In the genomic region with DNA sequence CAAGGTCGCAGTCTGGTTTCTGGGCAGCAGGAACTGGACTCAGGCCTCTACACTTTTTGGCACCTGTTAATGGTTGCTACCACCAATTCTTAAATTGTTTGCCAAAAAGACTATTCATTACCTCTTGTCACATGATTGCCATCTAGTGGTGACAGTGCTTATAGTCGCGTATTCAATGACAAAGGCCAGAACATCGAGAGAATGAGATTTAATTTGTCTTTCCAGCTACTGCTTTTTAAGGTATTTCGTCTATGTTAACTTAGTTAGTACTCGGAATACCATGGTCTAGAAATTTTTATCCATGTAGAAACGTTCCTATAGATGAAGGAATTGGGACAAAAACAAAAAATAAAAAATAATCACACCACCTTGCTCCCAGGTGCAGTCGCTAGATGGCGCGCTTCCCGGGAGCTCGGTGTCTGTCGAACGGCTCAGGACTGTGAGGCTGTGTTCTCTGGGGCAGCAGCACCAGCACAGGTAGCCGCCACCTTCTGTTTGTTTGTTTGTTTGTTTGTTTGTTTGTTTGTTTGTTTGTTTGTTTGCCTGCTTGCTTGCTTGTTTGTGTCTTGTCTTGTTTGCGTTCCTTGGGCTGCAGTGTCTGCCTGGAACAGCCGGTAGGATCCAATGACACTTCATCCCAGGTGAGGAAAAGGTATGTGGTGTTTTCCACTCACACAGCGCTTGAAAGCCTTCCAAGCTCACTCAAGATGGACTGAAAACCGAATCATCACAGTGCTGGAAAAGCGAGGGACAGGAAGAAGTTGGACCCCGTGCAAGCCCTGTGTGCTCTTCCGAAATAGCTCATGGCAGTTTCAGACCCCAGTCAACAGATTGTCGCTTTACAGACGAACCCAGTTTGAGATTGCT, we compare ENCODE assay signal across 8 mouse cellular contexts.
DNase-seq lines count a peak whose midpoint lies in the region; ATAC-seq and TF ChIP-seq lines count a peak whose summit lies in the region.

No protein-coding gene starts in this region.

- no peak overlapping the region for H3K27ac ChIP-seq in cerebellum, adult 2 months (ENCODE audit: insufficient read depth, low read length)
- no peak overlapping the region for H3K27ac ChIP-seq in forebrain, embryonic 16.5 days (ENCODE audit: low read length)
- H3K27ac ChIP-seq in hindbrain, embryonic 12.5 days = no peak overlapping the region
- H3K27ac ChIP-seq in lung, embryonic 15.5 days = no peak overlapping the region

- H3K36me3 ChIP-seq in forebrain, embryonic 16.5 days (ENCODE audit: control insufficient read depth, insufficient read depth) = no peaks in the 10 kb centered on the region
- H3K36me3 ChIP-seq in hindbrain, embryonic 12.5 days = no peaks in the 10 kb centered on the region
- H3K36me3 ChIP-seq in lung, embryonic 15.5 days = no peaks in the 10 kb centered on the region

- H3K9ac ChIP-seq in forebrain, embryonic 16.5 days (replicated peaks; ENCODE audit: low read depth, low read length) = peak overlapping the region; percentile 43; the same call in 1 of the 2 replicates
- no peak overlapping the region for H3K9ac ChIP-seq in hindbrain, embryonic 12.5 days
- no peak overlapping the region; the same call in 1 of the 2 replicates for H3K9ac ChIP-seq in lung, embryonic 15.5 days

- no peaks in the 10 kb centered on the region for H3K27me3 ChIP-seq in cerebellum, adult 2 months (ENCODE audit: control insufficient read depth, insufficient read depth, low read length)
- no peaks in the 10 kb centered on the region for H3K27me3 ChIP-seq in forebrain, embryonic 16.5 days (replicated peaks; ENCODE audit: control insufficient read depth, insufficient read depth, low read length)
- 0 out of 2 replicates have a peak, but pooled peaks cover 2% of the 10 kb centered on the region for H3K27me3 ChIP-seq in hindbrain, embryonic 12.5 days
- no peaks in the 10 kb centered on the region for H3K27me3 ChIP-seq in lung, embryonic 15.5 days

- peak overlapping the region; percentile 24 for H3K4me3 ChIP-seq in cerebellum, adult 2 months (replicated peaks; ENCODE audit: insufficient read depth, low read depth, low read length)
- peak overlapping the region; percentile 31 for H3K4me3 ChIP-seq in forebrain, embryonic 16.5 days (replicated peaks; ENCODE audit: low read length)
- H3K4me3 ChIP-seq in hindbrain, embryonic 12.5 days = peak overlapping the region; percentile 23
- peak overlapping the region; percentile 30 for H3K4me3 ChIP-seq in lung, embryonic 15.5 days

- no peaks in the 10 kb centered on the region for H3K9me3 ChIP-seq in forebrain, embryonic 16.5 days (ENCODE audit: control insufficient read depth, low read length)
- H3K9me3 ChIP-seq in hindbrain, embryonic 12.5 days (replicated peaks) = no peaks in the 10 kb centered on the region
- H3K9me3 ChIP-seq in lung, embryonic 15.5 days = no peaks in the 10 kb centered on the region

- DNase-seq in NIH3T3 (ENCODE audit: low read depth) = peak; percentile 69
- peak; percentile 71 to 74 for DNase-seq in cerebellum, adult 2 months
- peak; percentile 66 for DNase-seq in layer of hippocampus, adult 9-11 months
- peak; percentile 66 for DNase-seq in ovary, postnatal 36 days (ENCODE audit: low spot score)
- DNase-seq in thymus, postnatal 4 days = peak; percentile 78

- 18% methylated on average over 24 of the region's 24 CpGs for WGBS in cerebellum, adult 2 months
- WGBS in forebrain, embryonic 16.5 days = 15% methylated on average over 24 of the region's 24 CpGs
- WGBS in hindbrain, embryonic 12.5 days = 22% methylated on average over 24 of the region's 24 CpGs
- WGBS in lung, embryonic 15.5 days = 16% methylated on average over 24 of the region's 24 CpGs

- H3K4me1 ChIP-seq in cerebellum, adult 2 months (ENCODE audit: control insufficient read depth, insufficient read depth, low read length) = 0 out of 2 replicates have a peak, but pooled peaks cover 5% of the 10 kb centered on the region
- peaks cover 12% of the 10 kb centered on the region for H3K4me1 ChIP-seq in forebrain, embryonic 16.5 days (replicated peaks; ENCODE audit: control insufficient read depth, insufficient read depth, low read length)
- H3K4me1 ChIP-seq in hindbrain, embryonic 12.5 days = peaks cover 8% of the 10 kb centered on the region
- H3K4me1 ChIP-seq in lung, embryonic 15.5 days = peaks cover 10% of the 10 kb centered on the region

- peak overlapping the region; percentile 45 for H3K4me2 ChIP-seq in forebrain, embryonic 16.5 days (ENCODE audit: low read length)
- peak overlapping the region; percentile 35 for H3K4me2 ChIP-seq in hindbrain, embryonic 12.5 days (replicated peaks)
- H3K4me2 ChIP-seq in lung, embryonic 15.5 days = peak overlapping the region; percentile 48

- peak; percentile 64 for TF ChIP-seq CTCF in cerebellum, adult 2 months (IDR thresholded peaks at IDR 0.05; ENCODE audit: borderline replicate concordance, insufficient read depth, low read depth, low read length)

- TF ChIP-seq POLR2A in cerebellum, adult 2 months (IDR thresholded peaks at IDR 0.05; ENCODE audit: borderline replicate concordance, insufficient read depth, low read length) = no peak

- ATAC-seq in forebrain, embryonic 16.5 days = peak; percentile 84
- ATAC-seq in hindbrain, embryonic 12.5 days (ENCODE audit: low FRiP score) = peak; percentile 90
- ATAC-seq in lung, embryonic 15.5 days (ENCODE audit: borderline replicate concordance, extremely low read depth, low FRiP score, low TSS enrichment) = peak; percentile 61; the same call in 1 of the 2 replicates
